Mouse (Mus musculus): ENCODE measurements at regions not wholly inside any gene's neighbourhood (a gene's known extent, or its start where the extent isn't known, plus 50 kb on each side); places are given as distances from the start of the nearest gene placed in this dataset.

- no peak for TF ChIP-seq CTCF (IDR thresholded peaks at IDR 0.05; ENCODE audit: low read depth)
- TF ChIP-seq EP300 (IDR thresholded peaks at IDR 0.05; ENCODE audit: low read depth) = no peak
These were observed 233.1 kb upstream of the Tbl1xr1 start for GRCm38 (mm10) chr3:21843292-21843852.

Measured in heart, postnatal 0 days (tissue).